Mouse (Mus musculus) cerebellum, postnatal 36 days (tissue): ENCODE measurements around the gene Zdhhc20.
A peak's percentile ranks its signal among the peaks of the same experiment; 100 is the strongest.
"Not testable (repeated sequence)": the region's sequence is repeated elsewhere in the genome, so short reads cannot be mapped to it uniquely, and the experiment has no call there.

ENCODE experiments used
- DNase-seq, 2 experiments: peaks; one replicate each; pipeline ENCODE4 v3.0.0; 2021 to 2022; ENCODE audit warnings: mixed read lengths in 2 of 2

Gene Zdhhc20

DNA sequence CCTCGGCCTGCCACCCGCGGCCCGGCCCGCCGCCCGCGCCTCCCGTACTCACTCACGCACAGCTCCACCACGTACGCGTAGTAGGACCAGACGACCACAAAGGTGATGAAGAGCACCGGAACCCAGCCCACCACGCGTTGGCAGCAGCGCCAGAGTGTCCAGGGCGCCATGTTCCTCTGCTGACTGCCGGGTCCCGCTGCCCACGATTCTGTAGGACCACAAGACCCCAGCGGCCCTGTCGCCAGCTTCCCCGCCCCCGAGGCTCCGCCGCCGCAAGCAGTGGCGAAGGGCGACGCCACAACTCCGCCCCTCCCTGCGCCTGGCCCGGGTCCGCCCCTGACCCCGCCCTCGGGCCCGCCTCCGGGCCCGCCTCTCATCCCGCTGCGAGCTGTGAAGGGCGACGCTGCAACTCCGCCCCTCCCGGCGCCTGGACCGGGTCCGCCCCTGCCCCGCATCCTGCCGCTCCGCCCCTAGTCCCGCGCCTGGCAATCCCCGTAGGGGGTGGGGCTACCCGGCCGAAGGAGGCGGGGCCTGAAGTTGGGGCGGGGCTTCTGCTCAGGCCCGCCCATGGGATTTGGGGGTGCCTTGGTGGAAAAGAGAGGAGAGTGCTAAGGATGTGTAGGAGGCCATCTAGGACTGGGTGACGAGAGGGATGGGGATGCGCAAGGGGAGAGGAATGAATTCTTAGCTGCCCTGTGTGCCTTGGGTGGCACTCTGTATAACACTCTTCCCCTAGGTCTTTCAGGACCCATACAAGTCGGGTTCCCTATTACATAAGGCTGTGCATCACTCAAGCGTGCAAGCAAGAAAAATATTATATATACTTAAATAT lies at the start of gene Zdhhc20:
Gene Zdhhc20 (minus strand): TSS at position 266 of the 832 bp plus-strand sequence.
- DNase-seq: peak; percentile 88 to 95

DNA sequence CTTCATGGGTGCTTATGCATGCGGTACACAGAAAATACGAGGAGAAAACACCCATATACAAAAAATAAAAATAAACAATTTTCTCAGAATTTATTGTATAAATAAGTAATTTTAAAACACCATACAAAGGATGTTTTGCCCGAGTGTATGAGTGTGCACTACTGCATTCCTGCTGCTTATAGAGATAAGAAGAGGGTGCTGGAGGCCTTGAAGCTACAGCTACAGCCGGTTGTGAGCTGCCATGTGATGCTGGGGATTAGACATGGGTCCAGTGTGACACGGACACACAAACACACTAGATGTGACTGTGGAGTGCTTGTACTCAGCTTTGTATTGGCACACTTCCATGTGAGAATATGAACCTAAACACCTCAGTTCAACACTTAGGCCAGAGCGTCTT lies 47.2 kb upstream of the Zdhhc20 start:
- DNase-seq: no peak

GRCm38 (mm10) chr14:57934666-57935065 lies 44.6 kb upstream of the Zdhhc20 start:
- no peak for DNase-seq

DNA sequence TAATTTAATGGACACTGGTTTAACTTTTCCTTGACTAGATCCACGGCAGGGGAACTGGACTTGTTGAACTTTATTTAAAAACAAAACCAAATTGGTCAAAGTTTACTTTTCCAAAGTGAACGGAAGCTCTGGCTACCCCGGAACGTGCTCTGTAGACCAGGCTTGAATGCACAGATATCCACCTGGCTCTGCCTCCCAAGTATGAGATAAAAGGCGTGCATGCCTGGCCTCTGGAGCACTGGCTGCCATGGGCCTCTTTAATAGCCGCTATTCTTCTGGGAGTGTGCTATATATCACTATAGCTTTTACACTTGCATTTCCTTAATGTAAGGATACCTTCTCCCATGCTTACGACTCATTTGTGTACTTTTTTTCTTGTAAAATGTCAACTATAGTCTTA lies 43.5 kb upstream of the Zdhhc20 start:
- DNase-seq: no peak

- DNase-seq: no peak
These were observed 42.9 kb upstream of the Zdhhc20 start for GRCm38 (mm10) chr14:57932881-57933443.

DNA sequence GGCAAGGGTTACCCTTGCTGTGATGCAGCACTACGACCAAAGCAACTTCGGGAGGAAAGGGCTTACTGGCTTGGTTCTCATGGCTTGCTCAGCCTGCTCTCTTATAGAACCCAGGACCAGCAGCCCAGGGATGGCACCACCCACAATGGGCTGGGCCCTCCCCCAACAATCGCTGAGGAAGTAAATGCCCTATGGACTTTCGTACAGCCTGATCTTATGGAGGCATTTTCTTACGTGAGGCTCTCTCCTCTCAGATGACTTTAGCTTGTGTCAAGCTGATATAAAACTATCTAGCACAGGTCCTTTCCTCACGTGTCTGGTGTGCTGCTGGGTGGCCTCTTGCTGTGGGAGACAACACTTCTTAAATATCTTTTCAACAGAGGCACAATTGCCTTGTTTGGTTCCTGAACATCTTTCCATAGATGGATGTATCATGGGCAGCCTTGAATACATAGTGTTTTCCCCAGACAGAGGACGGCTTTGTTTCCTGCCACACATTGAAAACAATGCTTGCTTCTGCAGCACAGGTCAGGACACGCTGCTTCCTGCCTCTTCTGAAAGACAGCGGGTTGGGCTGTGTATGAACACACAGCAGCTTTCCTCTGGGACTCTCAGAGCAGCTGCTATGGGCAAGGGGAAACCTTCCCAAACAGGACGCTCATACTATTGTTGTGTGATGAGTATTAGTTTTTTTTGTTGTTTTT lies 31.5 kb upstream of the Zdhhc20 start:
- DNase-seq: no peak

GRCm38 (mm10) chr14:57920568-57921310 lies 30.7 kb upstream of the Zdhhc20 start:
- DNase-seq: peak; percentile 36 to 39

DNA sequence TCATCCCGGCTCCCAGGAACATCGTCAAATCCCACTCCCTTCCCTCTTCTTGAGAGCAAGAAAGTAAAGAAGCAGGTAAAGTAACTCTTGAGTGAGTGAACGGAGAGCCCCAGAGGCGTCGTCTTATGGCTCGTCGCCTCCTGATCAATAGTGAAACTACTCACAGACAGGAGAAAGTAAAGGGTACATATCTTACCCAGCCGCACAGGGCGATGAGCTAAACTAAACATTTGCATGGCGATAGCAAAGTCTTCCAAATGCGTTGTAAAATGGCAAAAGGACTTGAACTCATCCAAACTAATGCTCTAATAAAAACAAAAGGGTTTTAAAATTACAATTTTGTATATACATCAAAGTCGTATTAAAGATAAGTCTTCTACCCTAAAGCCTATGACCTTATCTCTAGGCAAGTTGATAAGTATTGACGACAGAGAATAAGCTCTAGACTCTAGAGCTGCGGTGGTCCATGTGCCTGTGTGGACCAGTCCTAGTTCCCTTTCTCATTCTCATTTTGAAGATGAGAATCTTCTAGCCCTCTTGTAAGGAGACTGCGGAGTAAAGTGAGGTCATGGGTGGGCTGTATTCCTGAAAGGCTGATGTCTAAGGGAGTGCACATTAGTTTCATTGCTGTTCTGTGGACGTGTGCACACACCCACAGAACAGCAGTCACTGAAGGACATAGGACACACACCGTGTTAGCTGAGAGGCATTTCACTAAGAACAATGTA lies 29.2 kb upstream of the Zdhhc20 start:
- no peak for DNase-seq

DNA sequence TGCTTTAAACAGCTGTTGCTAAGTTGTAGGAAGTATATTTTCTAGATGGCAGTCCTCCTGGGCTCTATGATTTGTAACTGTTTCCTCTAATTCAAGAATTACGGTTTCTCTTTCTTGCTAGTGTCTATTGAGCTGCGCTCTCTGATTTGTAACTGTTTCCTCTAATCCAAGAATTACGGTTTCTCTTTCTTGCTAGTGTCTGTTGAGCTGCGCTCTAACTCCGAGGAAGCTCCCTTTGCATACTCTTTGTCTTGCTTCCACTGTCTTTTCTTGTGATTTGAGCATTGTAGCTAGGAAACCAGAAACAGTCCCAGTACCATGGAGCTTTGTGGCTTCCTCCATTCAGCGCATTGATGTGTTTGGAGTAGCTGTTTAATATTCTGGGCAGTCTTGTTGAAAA lies 25.3 kb upstream of the Zdhhc20 start:
- DNase-seq: no peak

- not testable (repeated sequence) for DNase-seq
These were observed 22.3 kb upstream of the Zdhhc20 start for GRCm38 (mm10) chr14:57912211-57913007.

DNA sequence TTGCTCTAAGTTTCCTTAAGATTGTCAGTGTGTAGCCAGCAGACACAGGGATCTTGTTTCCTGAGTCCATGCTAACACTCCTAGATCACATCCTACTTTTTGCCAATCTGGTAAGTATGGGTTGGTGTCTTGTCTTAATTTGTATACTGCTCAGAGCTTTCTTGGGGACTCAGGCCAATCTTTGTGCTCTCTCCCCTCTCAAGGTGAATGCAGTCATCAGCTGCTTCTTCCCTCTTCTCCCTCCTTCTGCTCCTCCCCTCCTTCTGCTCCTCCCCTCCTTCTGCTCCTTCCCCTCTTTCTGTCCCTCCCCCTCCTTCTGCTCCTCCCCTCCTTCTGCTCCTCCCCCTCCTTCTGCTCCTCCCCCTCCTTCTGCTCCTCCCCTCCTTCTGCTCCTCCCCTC lies 21.7 kb upstream of the Zdhhc20 start:
- DNase-seq: not testable (repeated sequence)

DNA sequence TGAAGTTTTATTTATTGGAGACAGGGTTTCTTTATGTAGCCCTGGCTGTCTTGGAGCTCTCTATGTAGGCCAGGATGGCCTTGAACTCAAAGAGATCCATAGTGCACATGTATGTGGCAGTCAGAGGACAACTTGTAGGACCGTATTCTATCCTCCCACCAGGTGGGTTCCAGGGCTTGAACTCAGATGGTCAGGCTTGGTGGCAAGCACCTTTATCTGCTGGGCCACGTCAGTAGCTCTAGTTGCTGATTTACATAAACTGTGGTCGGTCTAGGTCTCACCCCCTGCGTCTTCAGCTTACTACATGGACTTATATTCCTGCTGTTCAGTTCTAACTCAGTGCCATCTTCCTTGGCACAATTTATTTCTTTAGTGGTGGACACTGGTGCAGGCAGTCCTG lies 21.2 kb upstream of the Zdhhc20 start:
- no peak for DNase-seq

GRCm38 (mm10) chr14:57910501-57911068 lies 20.5 kb upstream of the Zdhhc20 start:
- DNase-seq: peak; percentile 82 to 88

DNA sequence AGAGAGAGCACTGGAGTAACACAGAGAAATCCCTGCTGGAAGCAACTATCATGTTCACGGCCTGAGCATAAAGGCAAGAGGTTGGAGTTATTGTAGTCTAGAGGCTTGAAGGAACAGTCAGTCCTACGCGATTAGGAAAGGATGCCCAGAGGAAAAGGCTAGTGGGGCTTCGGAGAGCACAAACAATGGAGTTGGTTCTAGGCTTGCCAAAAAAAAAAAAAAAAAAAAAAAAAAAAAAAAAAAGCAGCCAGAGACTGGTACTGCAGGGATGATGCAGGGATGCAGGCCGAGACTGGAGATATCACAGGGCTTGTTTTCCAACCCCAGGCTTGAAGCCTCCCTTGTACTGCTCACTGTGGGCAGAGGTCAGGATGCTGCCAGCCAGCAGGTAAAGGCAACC lies 19.2 kb upstream of the Zdhhc20 start:
- no peak for DNase-seq

- no peak for DNase-seq
These were observed 18.4 kb upstream of the Zdhhc20 start for GRCm38 (mm10) chr14:57908431-57908830.

- DNase-seq: no peak
These were observed 11.9 kb upstream of the Zdhhc20 start for GRCm38 (mm10) chr14:57901998-57902397.

DNA sequence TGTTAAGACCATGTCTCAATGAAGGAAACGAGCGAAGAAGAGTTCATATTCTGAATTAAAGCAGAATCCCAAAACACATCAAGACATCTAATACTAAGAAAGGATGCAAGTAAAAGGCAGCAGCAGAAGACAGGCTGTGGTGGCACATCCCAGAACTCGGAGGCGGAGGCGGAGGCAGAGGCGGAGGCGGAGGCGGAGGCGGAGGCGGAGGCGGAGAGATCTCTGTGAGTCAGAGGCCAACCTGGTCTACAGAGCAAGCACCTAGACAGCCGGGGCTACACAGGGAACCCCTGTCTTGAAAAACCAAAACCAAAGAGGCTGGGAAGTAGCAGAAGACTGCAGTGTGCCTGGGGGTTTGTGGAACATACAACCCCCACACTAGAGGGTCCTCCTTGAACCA lies 6.8 kb upstream of the Zdhhc20 start:
- no peak for DNase-seq

DNA sequence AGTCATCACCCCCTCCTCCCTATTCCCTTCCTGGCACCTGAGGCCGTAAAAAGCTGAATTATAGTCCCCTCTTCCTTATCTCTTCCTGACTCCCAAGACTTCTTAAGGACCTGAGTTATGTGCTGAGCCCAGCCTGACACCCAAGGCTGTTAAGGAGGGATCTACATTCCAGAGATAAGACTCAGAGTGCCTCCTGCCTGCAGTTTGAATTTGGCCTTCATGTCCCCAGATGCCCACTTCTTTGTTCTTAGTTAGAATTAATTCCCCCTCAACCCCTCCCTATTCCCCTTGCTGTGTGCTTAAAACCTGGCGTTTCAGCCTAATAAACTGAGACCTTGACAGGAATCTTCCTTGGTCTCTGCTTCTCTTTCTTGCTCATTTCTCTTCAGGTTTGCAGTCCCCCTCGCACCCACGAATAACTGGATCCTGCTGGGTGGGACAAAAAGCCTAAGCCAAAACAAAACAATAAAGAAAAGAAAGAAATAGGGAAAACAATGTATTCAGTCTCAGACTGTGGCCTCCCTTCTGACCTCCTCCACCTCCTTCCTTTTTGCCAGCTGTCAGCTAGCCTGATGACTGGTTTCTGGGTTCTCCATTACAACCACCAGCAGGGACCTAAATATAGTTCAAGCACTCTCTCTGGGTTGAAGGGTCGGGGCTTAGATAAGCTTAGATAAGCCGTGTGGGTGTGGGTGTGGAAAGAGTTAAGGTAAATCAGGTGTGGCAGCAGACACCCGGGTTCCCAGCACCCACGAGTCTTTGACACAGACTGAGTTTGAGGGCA lies 6.2 kb upstream of the Zdhhc20 start:
- not testable (repeated sequence) for DNase-seq

DNA sequence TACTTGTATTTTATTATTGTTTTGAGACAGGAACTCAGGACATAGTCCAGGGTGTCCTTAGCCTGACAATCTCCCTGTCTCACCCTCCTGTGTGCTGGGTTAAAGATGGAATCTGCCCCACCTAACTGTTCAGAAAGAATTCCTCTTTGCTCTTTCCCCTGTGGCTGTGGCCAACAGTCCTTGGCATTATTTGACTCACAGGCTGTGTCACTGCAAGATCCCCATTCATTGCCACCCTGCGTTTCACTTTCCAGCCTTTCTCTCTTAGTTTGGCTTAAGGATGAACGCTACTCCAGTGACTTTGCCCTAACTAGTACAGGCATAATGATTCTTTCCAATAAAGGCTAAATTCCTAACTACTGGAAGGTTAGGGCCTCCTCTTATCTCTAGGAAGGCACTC lies 4.3 kb upstream of the Zdhhc20 start:
- DNase-seq: no peak

DNA sequence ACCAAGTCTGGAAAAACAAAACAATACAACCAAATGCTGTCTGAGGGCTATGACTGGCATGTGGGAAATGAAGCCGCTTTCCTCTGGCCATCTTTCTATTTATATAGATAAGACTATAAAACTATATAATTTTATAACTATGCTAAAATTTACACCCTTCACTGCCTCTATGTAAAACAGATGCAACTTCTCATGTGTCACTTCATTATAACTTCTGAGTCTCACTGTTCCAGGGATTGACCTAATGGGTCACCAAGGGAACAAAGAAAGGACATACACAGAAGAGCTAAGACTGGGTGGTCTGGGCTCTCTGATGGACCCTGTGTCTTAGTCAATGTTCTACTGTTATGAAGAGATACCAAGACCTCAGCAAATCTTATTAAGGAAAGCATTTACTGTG lies 2.9 kb upstream of the Zdhhc20 start:
- DNase-seq: no peak
